Mouse (Mus musculus) forebrain, embryonic 16.5 days (tissue): Measurements from ENCODE around the gene Qpct. TPM values are rescaled to one million over a fixed set of nuclear protein-coding genes. Genes with fewer than 3 reads are reported as not detected.
"Not testable (repeated sequence)": the region's sequence is repeated elsewhere in the genome, so short reads cannot be mapped to it uniquely, and the experiment has no call there.

ENCODE experiments used
- ATAC-seq: fragments of 200-750 bp; cut with Nextera tagmentation; 2 replicates; pipeline ENCODE4 v1.8.0; 2017; ENCODE audit warnings: mild to moderate bottlenecking, moderate library complexity
- H3K27ac ChIP-seq: fragments of 300-500 bp; sonication (generic); 2 replicates; pipeline ENCODE4 v1.5.1; 2014; ENCODE audit warnings: low read length, control low read depth
- H3K27me3 ChIP-seq: fragments of 300-500 bp; sonication (generic); replicated peaks from 2 replicates; pipeline ENCODE4 v1.6.1; 2014; ENCODE audit warnings: low read length; ENCODE audit not compliant: control insufficient read depth, insufficient read depth
- H3K36me3 ChIP-seq: fragments of 300-500 bp; sonication (generic); 2 replicates; pipeline ENCODE4 v1.6.1; 2014; ENCODE audit not compliant: control insufficient read depth, insufficient read depth
- H3K4me1 ChIP-seq: fragments of 300-500 bp; sonication (generic); replicated peaks from 2 replicates; pipeline ENCODE4 v1.6.1; 2014; ENCODE audit warnings: low read length; ENCODE audit not compliant: control insufficient read depth, insufficient read depth
- H3K4me2 ChIP-seq: fragments of 300-500 bp; sonication (generic); 2 replicates; pipeline ENCODE4 v1.6.1; 2014; ENCODE audit warnings: mild to moderate bottlenecking, low read length, control low read depth
- H3K4me3 ChIP-seq: fragments of 300-500 bp; sonication (generic); replicated peaks from 2 replicates; pipeline ENCODE4 v1.5.1; 2014; ENCODE audit warnings: mild to moderate bottlenecking, low read length, control low read depth
- H3K9ac ChIP-seq: fragments of 300-500 bp; sonication (generic); replicated peaks from 2 replicates; pipeline ENCODE4 v1.6.1; 2014; ENCODE audit warnings: low read depth, low read length, control low read depth
- H3K9me3 ChIP-seq: fragments of 300-500 bp; sonication (generic); 2 replicates; pipeline ENCODE4 v1.6.1; 2016; ENCODE audit warnings: low read length; ENCODE audit not compliant: control insufficient read depth
- WGBS: fragments of 180-500 bp; shearing (Covaris S2); extraction: QIAGEN DNeasy Blood & Tissue Kit; methylation state at CpG from one replicate; pipeline ENCODE4 v1.1.7; 2014; 5-methylcytosine and 5-hydroxymethylcytosine counted together
- polyA plus RNA-seq: library from polyadenylated mRNA; unstranded; fragments of >200 nt; fragmentation: Nextera tagmentation; extraction: Ambion mirVana; gene quantifications from 2 replicates; pipeline ENCODE4 v1.2.1, GENCODE M21; 2015

Gene Qpct
- polyA plus RNA-seq, 1 experiment from 2014 or later: 13.5 TPM

GRCm38 (mm10) chr17:79095624-79096023 is 43.9 kb downstream of the Qpct start:
- Histone ChIP-seq H3K4me3 (no peak overlapping the region), H3K9ac (no peak overlapping the region), H3K4me2 (no peak overlapping the region), H3K36me3 (no peaks in the 10 kb centered on the region), H3K27me3 (no peaks in the 10 kb centered on the region), H3K27ac (no peak overlapping the region), H3K4me1 (no peaks in the 10 kb centered on the region), H3K9me3 (no peaks in the 10 kb centered on the region)
- 94% methylated on average over 2 of the region's 2 CpGs for WGBS
- no peak for ATAC-seq

GRCm38 (mm10) chr17:79099866-79100265 is 48.2 kb downstream of the Qpct start:
- H3K4me1 ChIP-seq: no peaks in the 10 kb centered on the region
- H3K9me3 ChIP-seq: no peaks in the 10 kb centered on the region
- no peak overlapping the region for H3K27ac ChIP-seq
- no peak overlapping the region for H3K9ac ChIP-seq
- WGBS: 89% methylated on average over 4 of the region's 4 CpGs
- no peaks in the 10 kb centered on the region for H3K27me3 ChIP-seq
- H3K4me2 ChIP-seq: no peak overlapping the region
- H3K36me3 ChIP-seq: no peaks in the 10 kb centered on the region
- no peak for ATAC-seq
- H3K4me3 ChIP-seq: no peak overlapping the region

GRCm38 (mm10) chr17:79108238-79108637 is 56.5 kb downstream of the Qpct start:
- no peaks in the 10 kb centered on the region for H3K27me3 ChIP-seq
- H3K4me1 ChIP-seq: no peaks in the 10 kb centered on the region
- no peak overlapping the region for H3K27ac ChIP-seq
- no peak overlapping the region for H3K4me2 ChIP-seq
- no peak overlapping the region for H3K9ac ChIP-seq
- H3K36me3 ChIP-seq: no peaks in the 10 kb centered on the region
- no peaks in the 10 kb centered on the region for H3K9me3 ChIP-seq
- WGBS: 86% methylated on average over 6 of the region's 6 CpGs
- ATAC-seq: no peak
- H3K4me3 ChIP-seq: no peak overlapping the region

- H3K4me1 ChIP-seq: no peaks in the 10 kb centered on the region
- no peaks in the 10 kb centered on the region for H3K36me3 ChIP-seq
- no peak for ATAC-seq
- no peaks in the 10 kb centered on the region for H3K27me3 ChIP-seq
- no peak overlapping the region for H3K9ac ChIP-seq
- no peaks in the 10 kb centered on the region for H3K9me3 ChIP-seq
- no peak overlapping the region for H3K27ac ChIP-seq
- H3K4me2 ChIP-seq: no peak overlapping the region
- 76% methylated on average over 9 of the region's 9 CpGs for WGBS
- H3K4me3 ChIP-seq: no peak overlapping the region
Observed at GRCm38 (mm10) chr17:79109576-79109975, 57.9 kb downstream of the Qpct start.

GRCm38 (mm10) chr17:79110936-79111348 is 59.2 kb downstream of the Qpct start:
- 14% methylated on average over 5 of the region's 5 CpGs for WGBS
- ATAC-seq: peak; percentile 88
- Histone ChIP-seq H3K4me1 (no peaks in the 10 kb centered on the region), H3K4me2 (no peak overlapping the region), H3K27me3 (no peaks in the 10 kb centered on the region), H3K9me3 (no peaks in the 10 kb centered on the region), H3K27ac (no peak overlapping the region), H3K36me3 (no peaks in the 10 kb centered on the region), H3K4me3 (no peak overlapping the region), H3K9ac (no peak overlapping the region)

- H3K9me3 ChIP-seq, H3K4me2 ChIP-seq, ATAC-seq, H3K9ac ChIP-seq, H3K27me3 ChIP-seq, H3K4me3 ChIP-seq, H3K27ac ChIP-seq, H3K36me3 ChIP-seq, H3K4me1 ChIP-seq: not testable (repeated sequence)
- 70% methylated on average over 9 of the region's 9 CpGs for WGBS
Observed at GRCm38 (mm10) chr17:79115248-79115647, 63.5 kb downstream of the Qpct start.

GRCm38 (mm10) chr17:79119066-79119465 is 67.4 kb downstream of the Qpct start:
- WGBS: 61% methylated on average over 1 of the region's 1 CpGs
- ATAC-seq: no peak
- H3K4me2 ChIP-seq: no peak overlapping the region
- H3K9ac ChIP-seq: no peak overlapping the region
- no peaks in the 10 kb centered on the region for H3K9me3 ChIP-seq
- H3K4me1 ChIP-seq: no peaks in the 10 kb centered on the region
- no peak overlapping the region for H3K27ac ChIP-seq
- no peak overlapping the region for H3K4me3 ChIP-seq
- no peaks in the 10 kb centered on the region for H3K36me3 ChIP-seq
- no peaks in the 10 kb centered on the region for H3K27me3 ChIP-seq

- ATAC-seq: no peak
- Histone ChIP-seq H3K4me3 (no peak overlapping the region), H3K4me1 (no peaks in the 10 kb centered on the region), H3K9me3 (no peaks in the 10 kb centered on the region), H3K9ac (no peak overlapping the region), H3K27ac (no peak overlapping the region), H3K4me2 (no peak overlapping the region), H3K27me3 (no peaks in the 10 kb centered on the region), H3K36me3 (no peaks in the 10 kb centered on the region)
- WGBS: 87% methylated on average over 3 of the region's 3 CpGs
Observed at GRCm38 (mm10) chr17:79120269-79120668, 68.6 kb downstream of the Qpct start.

GRCm38 (mm10) chr17:79133740-79134139 is 82.0 kb downstream of the Qpct start:
- WGBS: 58% methylated on average over 8 of the region's 8 CpGs
- ATAC-seq: no peak
- H3K4me2 ChIP-seq: no peak overlapping the region
- no peaks in the 10 kb centered on the region for H3K27me3 ChIP-seq
- no peak overlapping the region for H3K4me3 ChIP-seq
- no peaks in the 10 kb centered on the region for H3K36me3 ChIP-seq
- no peak overlapping the region for H3K9ac ChIP-seq
- no peaks in the 10 kb centered on the region for H3K4me1 ChIP-seq
- H3K9me3 ChIP-seq: no peaks in the 10 kb centered on the region
- no peak overlapping the region for H3K27ac ChIP-seq

- Histone ChIP-seq H3K9ac (no peak overlapping the region), H3K4me1 (no peaks in the 10 kb centered on the region), H3K4me3 (no peak overlapping the region), H3K36me3 (no peaks in the 10 kb centered on the region), H3K27ac (no peak overlapping the region), H3K4me2 (no peak overlapping the region), H3K27me3 (no peaks in the 10 kb centered on the region), H3K9me3 (no peaks in the 10 kb centered on the region)
- ATAC-seq: no peak
- WGBS: 90% methylated on average over 6 of the region's 6 CpGs
Observed at GRCm38 (mm10) chr17:79135826-79136225, 84.1 kb downstream of the Qpct start.
